Mouse (Mus musculus): Measurements from ENCODE around the gene Wwtr1.

- no peak for TF ChIP-seq CTCF (conservative IDR thresholded peaks at IDR 0.05; ENCODE audit: low read length)
- TF ChIP-seq NANOG (IDR thresholded peaks at IDR 0.05; ENCODE audit: borderline replicate concordance, low read length), result no peak
Measured at GRCm38 (mm10) chr3:57481981-57482380, 93.7 kb downstream of the Wwtr1 start.

Measured in E14TG2a.4 (cell line).